ENCODE assay signal across 11 mouse cellular contexts in genomic region chr7:131909611-131910010, GRCm38 (mm10). TPM values are rescaled to one million over a fixed set of nuclear protein-coding genes. Genes with fewer than 3 reads are reported as not detected.
DNase-seq lines count a peak whose midpoint lies in the region; ATAC-seq and TF ChIP-seq lines count a peak whose summit lies in the region.
"Had no signal": no experiment of that assay in that cellular context is flagged by ENCODE, and none has a peak within 500 bp of the region (broad histone marks: within the 10 kb centered on the region; RNA-seq: fewer than 3 reads in every experiment).

No protein-coding gene starts in this region.

- DNase-seq in forebrain, embryonic 14.5 days (ENCODE audit: low spot score) = peak; percentile 74
- no peak for DNase-seq in forebrain, embryonic 11.5 days (ENCODE audit: low spot score)
- DNase-seq in lung, postnatal 10 days = peak; percentile 39
- DNase-seq in lung, postnatal 25 days (ENCODE audit: low spot score) = no peak
- peak; percentile 50 for DNase-seq in layer of hippocampus, adult 9-11 months
- DNase-seq in right cerebral cortex, postnatal 10 days (ENCODE audit: low spot score in 2 of 2) = peak; percentile 79 to 87
- no peak for DNase-seq in heart, embryonic 10.5 days (ENCODE audit: low spot score)

- no peaks in the 10 kb centered on the region for H3K9me3 ChIP-seq in forebrain, embryonic 14.5 days (replicated peaks; ENCODE audit: control insufficient read depth, low read length)
- no peaks in the 10 kb centered on the region for H3K9me3 ChIP-seq in forebrain, embryonic 11.5 days (ENCODE audit: control insufficient read depth, low read length)
- no peaks in the 10 kb centered on the region for H3K9me3 ChIP-seq in intestine, postnatal 0 days (ENCODE audit: control insufficient read depth)
- no peaks in the 10 kb centered on the region for H3K9me3 ChIP-seq in heart, embryonic 10.5 days

- no peak for TF ChIP-seq CTCF in intestine, postnatal 0 days (IDR thresholded peaks at IDR 0.05; ENCODE audit: low read depth)

- no peak for ATAC-seq in forebrain, embryonic 14.5 days
- ATAC-seq in forebrain, embryonic 11.5 days (replicated peaks; ENCODE audit: low FRiP score) = no peak
- no peak for ATAC-seq in intestine, postnatal 0 days

- WGBS in forebrain, embryonic 14.5 days = 34% methylated on average over 4 of the region's 4 CpGs
- WGBS in forebrain, embryonic 11.5 days = 62% methylated on average over 4 of the region's 4 CpGs
- 31% methylated on average over 4 of the region's 4 CpGs for WGBS in intestine, postnatal 0 days
- WGBS in heart, embryonic 10.5 days = 70% methylated on average over 4 of the region's 4 CpGs

- no peak overlapping the region for H3K4me3 ChIP-seq in forebrain, embryonic 14.5 days (ENCODE audit: low read depth, low read length)
- no peak overlapping the region for H3K4me3 ChIP-seq in forebrain, embryonic 11.5 days (ENCODE audit: low read depth, low read length)
- no peak overlapping the region for H3K4me3 ChIP-seq in intestine, postnatal 0 days (ENCODE audit: low read depth, low read length)
- no peak overlapping the region for H3K4me3 ChIP-seq in heart, embryonic 10.5 days
- H3K4me3 ChIP-seq: liver, embryonic 15.5 days had no signal

- H3K4me1 ChIP-seq in forebrain, embryonic 14.5 days (ENCODE audit: control insufficient read depth, insufficient read depth, low read length) = peaks cover 4% of the 10 kb centered on the region
- no peaks in the 10 kb centered on the region for H3K4me1 ChIP-seq in forebrain, embryonic 11.5 days (replicated peaks; ENCODE audit: control insufficient read depth, insufficient read depth, low read length)
- no peaks in the 10 kb centered on the region for H3K4me1 ChIP-seq in intestine, postnatal 0 days (replicated peaks; ENCODE audit: control insufficient read depth, insufficient read depth, low read length)
- H3K4me1 ChIP-seq in heart, embryonic 10.5 days = no peaks in the 10 kb centered on the region
- H3K4me1 ChIP-seq: liver, embryonic 15.5 days had no signal

- H3K36me3 ChIP-seq in forebrain, embryonic 14.5 days (ENCODE audit: control insufficient read depth, insufficient read depth, low read length) = no peaks in the 10 kb centered on the region
- no peaks in the 10 kb centered on the region for H3K36me3 ChIP-seq in forebrain, embryonic 11.5 days (ENCODE audit: control insufficient read depth, insufficient read depth, low read length)
- H3K36me3 ChIP-seq in intestine, postnatal 0 days (ENCODE audit: control insufficient read depth, insufficient read depth) = no peaks in the 10 kb centered on the region
- no peaks in the 10 kb centered on the region for H3K36me3 ChIP-seq in heart, embryonic 10.5 days
- H3K36me3 ChIP-seq: liver, embryonic 15.5 days had no signal

- no peak overlapping the region for H3K9ac ChIP-seq in forebrain, embryonic 14.5 days (ENCODE audit: low read length)
- H3K9ac ChIP-seq in forebrain, embryonic 11.5 days (ENCODE audit: low read length) = no peak overlapping the region
- H3K9ac ChIP-seq in intestine, postnatal 0 days (ENCODE audit: low read depth, low read length) = no peak overlapping the region
- H3K9ac ChIP-seq: liver, embryonic 15.5 days had no signal

- H3K27ac ChIP-seq in forebrain, embryonic 14.5 days (ENCODE audit: low read depth, low read length) = no peak overlapping the region
- H3K27ac ChIP-seq in forebrain, embryonic 11.5 days (ENCODE audit: low read depth, low read length) = no peak overlapping the region
- H3K27ac ChIP-seq in intestine, postnatal 0 days (ENCODE audit: low read depth, low read length) = no peak overlapping the region
- H3K27ac ChIP-seq in heart, embryonic 10.5 days = no peak overlapping the region
- H3K27ac ChIP-seq: liver, embryonic 15.5 days had no signal

- no peak overlapping the region for H3K4me2 ChIP-seq in forebrain, embryonic 14.5 days (ENCODE audit: low read length)
- H3K4me2 ChIP-seq in forebrain, embryonic 11.5 days (ENCODE audit: low read depth, low read length, severe bottlenecking) = no peak overlapping the region
- H3K4me2 ChIP-seq in intestine, postnatal 0 days (replicated peaks; ENCODE audit: low read depth) = no peak overlapping the region
- H3K4me2 ChIP-seq: liver, embryonic 15.5 days had no signal

- no peaks in the 10 kb centered on the region for H3K27me3 ChIP-seq in forebrain, embryonic 14.5 days (replicated peaks; ENCODE audit: control insufficient read depth, insufficient read depth, low read length)
- H3K27me3 ChIP-seq in forebrain, embryonic 11.5 days (ENCODE audit: control insufficient read depth, insufficient read depth, low read length) = no peaks in the 10 kb centered on the region
- H3K27me3 ChIP-seq in intestine, postnatal 0 days (replicated peaks; ENCODE audit: control insufficient read depth, insufficient read depth, low read length) = no peaks in the 10 kb centered on the region
- no peaks in the 10 kb centered on the region for H3K27me3 ChIP-seq in heart, embryonic 10.5 days (ENCODE audit: insufficient read depth, poor library complexity, severe bottlenecking)
- H3K27me3 ChIP-seq: liver, embryonic 15.5 days had no signal

RNA-seq across cellular contexts. Expression of gene Gpr26, which starts 56.6 kb away (rescaled TPM):
- 1.7 and 2.7 TPM in 2 replicates for polyA plus RNA-seq in forebrain, embryonic 14.5 days (2014; fragmentation: Nextera tagmentation; extraction: Ambion mirVana)
- polyA plus RNA-seq in forebrain, embryonic 11.5 days (2014; fragmentation: Nextera tagmentation; extraction: Ambion mirVana) = 0.15 and 0.25 TPM in 2 replicates
- not detected in 2 replicates for polyA plus RNA-seq in intestine, postnatal 0 days (2015; fragmentation: Nextera tagmentation; extraction: Ambion mirVana)
- not detected in 2 replicates for polyA plus RNA-seq in heart, embryonic 10.5 days (2016; fragmentation: Nextera tagmentation; extraction: Ambion mirVana)
- polyA plus RNA-seq: gonadal fat pad, adult 2 months; liver, embryonic 15.5 days; testis, adult 2 months had no signal

Comparison
In these comparisons a context has a peak if more than half of its experiments do, and no peak if none do; other contexts are left out.
1. DNase-seq: peak in forebrain, embryonic 14.5 days (single experiment), lung, postnatal 10 days (single experiment), layer of hippocampus, adult 9-11 months (single experiment) and right cerebral cortex, postnatal 10 days (2 of 2); none in forebrain, embryonic 11.5 days (single experiment), lung, postnatal 25 days (single experiment) and heart, embryonic 10.5 days (single experiment).